In genomic region chr11:102223166-102223565, GRCm38 (mm10) we compare ENCODE assay signal across 8 mouse cellular contexts. TPM values are rescaled to one million over a fixed set of nuclear protein-coding genes. Genes with fewer than 3 reads are reported as not detected.
DNase-seq lines count a peak whose midpoint lies in the region; ATAC-seq lines count a peak whose summit lies in the region.
"Had no signal": no experiment of that assay in that cellular context is flagged by ENCODE, and none has a peak within 500 bp of the region (broad histone marks: within the 10 kb centered on the region; RNA-seq: fewer than 3 reads in every experiment).

No protein-coding gene starts in this region.

- H3K36me3 ChIP-seq in intestine, embryonic 16.5 days (ENCODE audit: control insufficient read depth, insufficient read depth, low read length) = no peaks in the 10 kb centered on the region
- peaks cover 35% of the 10 kb centered on the region for H3K36me3 ChIP-seq in neural tube, embryonic 13.5 days

- 34% methylated on average over 6 of the region's 6 CpGs for WGBS in intestine, embryonic 16.5 days
- 43% methylated on average over 6 of the region's 6 CpGs for WGBS in neural tube, embryonic 13.5 days

- no peak overlapping the region for H3K4me3 ChIP-seq in intestine, embryonic 16.5 days (ENCODE audit: low read length)
- no peak overlapping the region for H3K4me3 ChIP-seq in neural tube, embryonic 13.5 days
- H3K4me3 ChIP-seq: neural tube, embryonic 12.5 days had no signal

- H3K27me3 ChIP-seq in intestine, embryonic 16.5 days (replicated peaks; ENCODE audit: control insufficient read depth, insufficient read depth, low read length) = no peaks in the 10 kb centered on the region
- no peaks in the 10 kb centered on the region for H3K27me3 ChIP-seq in neural tube, embryonic 13.5 days
- H3K27me3 ChIP-seq: neural tube, embryonic 12.5 days had no signal

- H3K4me2 ChIP-seq in intestine, embryonic 16.5 days (ENCODE audit: low read depth, low read length) = no peak overlapping the region
- H3K4me2 ChIP-seq in neural tube, embryonic 13.5 days = no peak overlapping the region
- H3K4me2 ChIP-seq: neural tube, embryonic 12.5 days had no signal

- ATAC-seq in intestine, embryonic 16.5 days = no peak
- no peak for ATAC-seq in neural tube, embryonic 13.5 days (ENCODE audit: low read depth)

- DNase-seq in layer of hippocampus, postnatal 10 days (ENCODE audit: low spot score in 2 of 2) = peak; percentile 42 to 67
- DNase-seq in layer of hippocampus, postnatal 25 days (ENCODE audit: extremely low spot score in 1 of 2, low spot score in 1 of 2) = no peak
- peak; percentile 57 for DNase-seq in ES-CJ7 (ENCODE audit: low read depth, low spot score)
- peak; percentile 67 to 73 for DNase-seq in cerebellum, postnatal 10 days
- DNase-seq in ovary, adult 18-20 months (ENCODE audit: low spot score) = no peak

- no peak overlapping the region for H3K27ac ChIP-seq in intestine, embryonic 16.5 days (ENCODE audit: low read length)
- no peak overlapping the region for H3K27ac ChIP-seq in neural tube, embryonic 13.5 days (replicated peaks)
- H3K27ac ChIP-seq: neural tube, embryonic 12.5 days had no signal

- peaks cover 67% of the 10 kb centered on the region for H3K4me1 ChIP-seq in intestine, embryonic 16.5 days (ENCODE audit: control insufficient read depth, insufficient read depth, low read length)
- peaks cover 91% of the 10 kb centered on the region for H3K4me1 ChIP-seq in neural tube, embryonic 13.5 days (replicated peaks)

- H3K9me3 ChIP-seq in intestine, embryonic 16.5 days (ENCODE audit: control insufficient read depth, low read length) = no peaks in the 10 kb centered on the region
- H3K9me3 ChIP-seq in neural tube, embryonic 13.5 days = no peaks in the 10 kb centered on the region
- H3K9me3 ChIP-seq: neural tube, embryonic 12.5 days had no signal

- 0 out of 2 replicates have a peak overlapping the region, but pooled peaks have one; percentile 22 for H3K9ac ChIP-seq in intestine, embryonic 16.5 days (ENCODE audit: low read depth, low read length)
- H3K9ac ChIP-seq in neural tube, embryonic 13.5 days = 0 out of 2 replicates have a peak overlapping the region, but pooled peaks have one; percentile 38
- H3K9ac ChIP-seq: neural tube, embryonic 12.5 days had no signal

RNA-seq across cellular contexts. Expression of gene Hdac5, which starts 6.8 kb away (rescaled TPM):
- total RNA-seq in layer of hippocampus, postnatal 10 days (2021) = 100 to 1,000 TPM; 164 to 207 TPM
- total RNA-seq in layer of hippocampus, postnatal 25 days (2021) = 100 to 1,000 TPM; 218 to 242 TPM
- polyA plus RNA-seq in intestine, embryonic 16.5 days (2015; fragmentation: Nextera tagmentation; extraction: Ambion mirVana) = 54.8 and 55.5 TPM in 2 replicates
- 84.4 and 88.7 TPM in 2 replicates for polyA plus RNA-seq in neural tube, embryonic 13.5 days (2015; fragmentation: Nextera tagmentation; extraction: Ambion mirVana)

RNA-seq across cellular contexts. Expression of gene BC030867, which starts 25.5 kb away (rescaled TPM):
- 1 to 10 TPM in 1 of 2 experiments, under 1 TPM in 1; 0.94 to 1.0 TPM for total RNA-seq in layer of hippocampus, postnatal 10 days (2021)
- total RNA-seq in layer of hippocampus, postnatal 25 days (2021) = 1 to 10 TPM; 1.3 to 1.5 TPM
- 12.4 and 15.9 TPM in 2 replicates for polyA plus RNA-seq in intestine, embryonic 16.5 days (2015; fragmentation: Nextera tagmentation; extraction: Ambion mirVana)
- polyA plus RNA-seq in neural tube, embryonic 13.5 days (2015; fragmentation: Nextera tagmentation; extraction: Ambion mirVana) = 1.9 and 3.7 TPM in 2 replicates

RNA-seq across cellular contexts. Expression of gene G6pc3, which starts 33.7 kb away (rescaled TPM):
- total RNA-seq in layer of hippocampus, postnatal 10 days (2021) = 10 to 100 TPM; 44.4 to 45.4 TPM
- total RNA-seq in layer of hippocampus, postnatal 25 days (2021) = 10 to 100 TPM; 53.5 to 58.2 TPM
- polyA plus RNA-seq in intestine, embryonic 16.5 days (2015; fragmentation: Nextera tagmentation; extraction: Ambion mirVana) = 26.7 and 32.1 TPM in 2 replicates
- polyA plus RNA-seq in neural tube, embryonic 13.5 days (2015; fragmentation: Nextera tagmentation; extraction: Ambion mirVana) = 29.1 and 31.6 TPM in 2 replicates

RNA-seq across cellular contexts. Expression of gene Lsm12, which starts 38.1 kb away (rescaled TPM):
- 10 to 100 TPM; 73.8 to 77.8 TPM for total RNA-seq in layer of hippocampus, postnatal 10 days (2021)
- 10 to 100 TPM; 62.0 to 62.7 TPM for total RNA-seq in layer of hippocampus, postnatal 25 days (2021)
- 87.9 and 115 TPM in 2 replicates for polyA plus RNA-seq in intestine, embryonic 16.5 days (2015; fragmentation: Nextera tagmentation; extraction: Ambion mirVana)
- 112 and 116 TPM in 2 replicates for polyA plus RNA-seq in neural tube, embryonic 13.5 days (2015; fragmentation: Nextera tagmentation; extraction: Ambion mirVana)

RNA-seq across cellular contexts. Expression of gene Asb16, which starts 45.4 kb away (rescaled TPM):
- total RNA-seq in layer of hippocampus, postnatal 10 days (2021) = under 1 TPM; 0.64 to 0.76 TPM
- total RNA-seq in layer of hippocampus, postnatal 25 days (2021) = 1 to 10 TPM in 1 of 2 experiments, under 1 TPM in 1; 0.70 to 1.1 TPM
- polyA plus RNA-seq in intestine, embryonic 16.5 days (2015; fragmentation: Nextera tagmentation; extraction: Ambion mirVana) = 0.05 TPM in 2 replicates
- not detected in 2 replicates for polyA plus RNA-seq in neural tube, embryonic 13.5 days (2015; fragmentation: Nextera tagmentation; extraction: Ambion mirVana)
- polyA plus RNA-seq: neural tube, embryonic 12.5 days had no signal

Comparison
In these comparisons a context has a peak if more than half of its experiments do, and no peak if none do; other contexts are left out.
1. DNase-seq: peak in layer of hippocampus, postnatal 10 days (2 of 2), ES-CJ7 (single experiment) and cerebellum, postnatal 10 days (2 of 2); none in layer of hippocampus, postnatal 25 days (0 of 2) and ovary, adult 18-20 months (single experiment).